ENCODE assay signal across 8 mouse cellular contexts in genomic region chr7:28961584-28961926, GRCm38 (mm10). TPM values are rescaled to one million over a fixed set of nuclear protein-coding genes. Genes with fewer than 3 reads are reported as not detected.
DNase-seq lines count a peak whose midpoint lies in the region; ATAC-seq and TF ChIP-seq lines count a peak whose summit lies in the region.

No protein-coding gene starts in this region.

- no peak for ATAC-seq in kidney, embryonic 16.5 days (ENCODE audit: low FRiP score, low TSS enrichment)
- ATAC-seq in hindbrain, embryonic 15.5 days (ENCODE audit: low FRiP score, low read depth), result no peak
- 0 out of 2 replicates have a peak, but pooled peaks have one; percentile 6 for ATAC-seq in midbrain, embryonic 15.5 days (replicated peaks)

- peak overlapping the region; percentile 98 for H3K9ac ChIP-seq in kidney, embryonic 16.5 days (replicated peaks; ENCODE audit: low read length)
- H3K9ac ChIP-seq in hindbrain, embryonic 15.5 days, result peak overlapping the region; percentile 96
- H3K9ac ChIP-seq in midbrain, embryonic 15.5 days, result peak overlapping the region; percentile 69

- WGBS in kidney, embryonic 16.5 days, result under 1% methylated on average over 7 of the region's 7 CpGs
- 0% methylated on average over 7 of the region's 7 CpGs for WGBS in hindbrain, embryonic 15.5 days
- 0% methylated on average over 7 of the region's 7 CpGs for WGBS in midbrain, embryonic 15.5 days

- TF ChIP-seq POLR2A in cortical plate, adult 2 months (IDR thresholded peaks at IDR 0.05; ENCODE audit: extremely low read depth, insufficient read depth, low read length), result no peak

- DNase-seq in kidney, postnatal 25 days, result no peak
- DNase-seq in cerebellum, postnatal 10 days, result no peak
- no peak for DNase-seq in left cerebral cortex, postnatal 36 days (ENCODE audit: low spot score in 2 of 2)
- DNase-seq in thymus, postnatal 36 days, result no peak

- H3K36me3 ChIP-seq in kidney, embryonic 16.5 days (ENCODE audit: insufficient read depth, low read length), result no peaks in the 10 kb centered on the region
- no peaks in the 10 kb centered on the region for H3K36me3 ChIP-seq in hindbrain, embryonic 15.5 days
- no peaks in the 10 kb centered on the region for H3K36me3 ChIP-seq in midbrain, embryonic 15.5 days (replicated peaks)

- intact Hi-C loops in left cerebral cortex, postnatal 36 days (cut with DNase I), result loop anchor here (2.0 to 5.0 kb wide), 2 partner anchors 39 to 149 kb away; no protein-coding TSS in a partner anchor

- H3K4me2 ChIP-seq in kidney, embryonic 16.5 days (replicated peaks; ENCODE audit: low read depth, low read length), result peak overlapping the region; percentile 64
- peak overlapping the region; percentile 78 for H3K4me2 ChIP-seq in hindbrain, embryonic 15.5 days
- H3K4me2 ChIP-seq in midbrain, embryonic 15.5 days, result peak overlapping the region; percentile 74

- peaks cover 54% of the 10 kb centered on the region for H3K4me1 ChIP-seq in kidney, embryonic 16.5 days (ENCODE audit: insufficient read depth, low read length)
- peaks cover 8% of the 10 kb centered on the region; the same call in 1 of the 2 replicates for H3K4me1 ChIP-seq in cortical plate, adult 2 months (ENCODE audit: control insufficient read depth, insufficient read depth, low read length)
- H3K4me1 ChIP-seq in hindbrain, embryonic 15.5 days (replicated peaks), result peaks cover 44% of the 10 kb centered on the region
- peaks cover 38% of the 10 kb centered on the region for H3K4me1 ChIP-seq in midbrain, embryonic 15.5 days

- no peak for TF ChIP-seq CTCF in cortical plate, adult 2 months (IDR thresholded peaks at IDR 0.05; ENCODE audit: extremely low read depth, insufficient read depth, low read length)

- peak overlapping the region; percentile 88 for H3K27ac ChIP-seq in kidney, embryonic 16.5 days (ENCODE audit: low read length)
- H3K27ac ChIP-seq in cortical plate, adult 2 months (ENCODE audit: insufficient read depth, low read length), result peak overlapping the region; percentile 40
- peak overlapping the region; percentile 88 for H3K27ac ChIP-seq in hindbrain, embryonic 15.5 days (replicated peaks)
- peak overlapping the region; percentile 81 for H3K27ac ChIP-seq in midbrain, embryonic 15.5 days

- H3K9me3 ChIP-seq in kidney, embryonic 16.5 days (ENCODE audit: low read length), result no peaks in the 10 kb centered on the region
- H3K9me3 ChIP-seq in hindbrain, embryonic 15.5 days, result no peaks in the 10 kb centered on the region
- no peaks in the 10 kb centered on the region for H3K9me3 ChIP-seq in midbrain, embryonic 15.5 days

- H3K27me3 ChIP-seq in kidney, embryonic 16.5 days (ENCODE audit: insufficient read depth, low read length), result no peaks in the 10 kb centered on the region
- H3K27me3 ChIP-seq in hindbrain, embryonic 15.5 days, result no peaks in the 10 kb centered on the region
- H3K27me3 ChIP-seq in midbrain, embryonic 15.5 days (replicated peaks), result no peaks in the 10 kb centered on the region

- H3K4me3 ChIP-seq in kidney, embryonic 16.5 days (ENCODE audit: low read length), result peak overlapping the region; percentile 98
- H3K4me3 ChIP-seq in cortical plate, adult 2 months (ENCODE audit: insufficient read depth, low read length), result peak overlapping the region; percentile 92
- H3K4me3 ChIP-seq in hindbrain, embryonic 15.5 days, result peak overlapping the region; percentile 92
- H3K4me3 ChIP-seq in midbrain, embryonic 15.5 days, result peak overlapping the region; percentile 73

RNA-seq across cellular contexts. Expression of gene Actn4, which starts 0.6 kb away (rescaled TPM):
- 360 and 374 TPM in 2 replicates for polyA plus RNA-seq in kidney, embryonic 16.5 days (2015; fragmentation: Nextera tagmentation; extraction: Ambion mirVana)
- polyA plus RNA-seq in cortical plate, adult 2 months (2012; rRNA removed), result 170 and 178 TPM in 2 replicates
- polyA plus RNA-seq in hindbrain, embryonic 15.5 days (2015; fragmentation: Nextera tagmentation; extraction: Ambion mirVana), result 140 and 154 TPM in 2 replicates
- polyA plus RNA-seq in midbrain, embryonic 15.5 days (2015; fragmentation: Nextera tagmentation; extraction: Ambion mirVana), result 140 and 143 TPM in 2 replicates
- 100 to 1,000 TPM; 180 to 203 TPM for total RNA-seq in left cerebral cortex, postnatal 36 days (2021)

RNA-seq across cellular contexts. Expression of gene Eif3k, which starts 20.1 kb away (rescaled TPM):
- 406 and 407 TPM in 2 replicates for polyA plus RNA-seq in kidney, embryonic 16.5 days (2015; fragmentation: Nextera tagmentation; extraction: Ambion mirVana)
- 307 and 320 TPM in 2 replicates for polyA plus RNA-seq in cortical plate, adult 2 months (2012; rRNA removed)
- 283 and 294 TPM in 2 replicates for polyA plus RNA-seq in hindbrain, embryonic 15.5 days (2015; fragmentation: Nextera tagmentation; extraction: Ambion mirVana)
- 269 and 284 TPM in 2 replicates for polyA plus RNA-seq in midbrain, embryonic 15.5 days (2015; fragmentation: Nextera tagmentation; extraction: Ambion mirVana)
- 100 to 1,000 TPM; 169 to 194 TPM for total RNA-seq in left cerebral cortex, postnatal 36 days (2021)

RNA-seq across cellular contexts. Expression of gene Map4k1, which starts 20.3 kb away (rescaled TPM):
- polyA plus RNA-seq in kidney, embryonic 16.5 days (2015; fragmentation: Nextera tagmentation; extraction: Ambion mirVana), result 9.7 and 10.1 TPM in 2 replicates
- polyA plus RNA-seq in cortical plate, adult 2 months (2012; rRNA removed), result 2.2 and 2.8 TPM in 2 replicates
- 10.6 and 10.8 TPM in 2 replicates for polyA plus RNA-seq in hindbrain, embryonic 15.5 days (2015; fragmentation: Nextera tagmentation; extraction: Ambion mirVana)
- 8.5 and 11.4 TPM in 2 replicates for polyA plus RNA-seq in midbrain, embryonic 15.5 days (2015; fragmentation: Nextera tagmentation; extraction: Ambion mirVana)
- 1 to 10 TPM; 1.6 to 1.9 TPM for total RNA-seq in left cerebral cortex, postnatal 36 days (2021)
